Mouse (Mus musculus) kidney, embryonic 16.5 days (tissue): ENCODE results near the gene Mfap1b. TPM values are rescaled to one million over a fixed set of nuclear protein-coding genes. Genes with fewer than 3 reads are reported as not detected.

Experiments used
- ATAC-seq: fragments of 200-750 bp; cut with Nextera tagmentation; 2 replicates; pipeline ENCODE4 v1.8.0; 2017; ENCODE audit warnings: moderate TSS enrichment; ENCODE audit not compliant: low FRiP score, low TSS enrichment
- H3K27ac ChIP-seq: fragments of 300-500 bp; sonication (generic); 2 replicates; pipeline ENCODE4 v1.5.1; 2014; ENCODE audit warnings: low read length
- H3K27me3 ChIP-seq: fragments of 300-500 bp; sonication (generic); 2 replicates; pipeline ENCODE4 v1.6.1; 2014; ENCODE audit warnings: low read length, control low read depth, mixed read lengths; ENCODE audit not compliant: insufficient read depth
- H3K36me3 ChIP-seq: fragments of 300-500 bp; sonication (generic); 2 replicates; pipeline ENCODE4 v1.6.1; 2014; ENCODE audit warnings: low read length, control low read depth, mixed read lengths; ENCODE audit not compliant: insufficient read depth
- H3K4me1 ChIP-seq: fragments of 300-500 bp; sonication (generic); 2 replicates; pipeline ENCODE4 v1.6.1; 2014; ENCODE audit warnings: low read length, control low read depth, mixed read lengths; ENCODE audit not compliant: insufficient read depth
- H3K4me2 ChIP-seq: fragments of 300-500 bp; sonication (generic); replicated peaks from 2 replicates; pipeline ENCODE4 v1.6.1; 2014; ENCODE audit warnings: low read depth, low read length
- H3K4me3 ChIP-seq: fragments of 300-500 bp; sonication (generic); 2 replicates; pipeline ENCODE4 v1.5.1; 2014; ENCODE audit warnings: mild to moderate bottlenecking, low read length
- H3K9ac ChIP-seq: fragments of 300-500 bp; sonication (generic); replicated peaks from 2 replicates; pipeline ENCODE4 v1.6.1; 2014; ENCODE audit warnings: low read length
- H3K9me3 ChIP-seq: fragments of 300-500 bp; sonication (generic); 2 replicates; pipeline ENCODE4 v1.6.1; 2016; ENCODE audit warnings: low read length, control low read depth
- WGBS: fragments of 180-500 bp; shearing (Covaris S2); extraction: QIAGEN DNeasy Blood & Tissue Kit; methylation state at CpG from one replicate; pipeline ENCODE4 v1.1.7; 2014; 5-methylcytosine and 5-hydroxymethylcytosine counted together
- polyA plus RNA-seq: library from polyadenylated mRNA; unstranded; fragments of >200 nt; fragmentation: Nextera tagmentation; extraction: Ambion mirVana; gene quantifications from 2 replicates; pipeline ENCODE4 v1.2.1, GENCODE M21; 2015

Gene Mfap1b
- polyA plus RNA-seq, 1 experiment from 2014 or later: 56.7 TPM

DNA sequence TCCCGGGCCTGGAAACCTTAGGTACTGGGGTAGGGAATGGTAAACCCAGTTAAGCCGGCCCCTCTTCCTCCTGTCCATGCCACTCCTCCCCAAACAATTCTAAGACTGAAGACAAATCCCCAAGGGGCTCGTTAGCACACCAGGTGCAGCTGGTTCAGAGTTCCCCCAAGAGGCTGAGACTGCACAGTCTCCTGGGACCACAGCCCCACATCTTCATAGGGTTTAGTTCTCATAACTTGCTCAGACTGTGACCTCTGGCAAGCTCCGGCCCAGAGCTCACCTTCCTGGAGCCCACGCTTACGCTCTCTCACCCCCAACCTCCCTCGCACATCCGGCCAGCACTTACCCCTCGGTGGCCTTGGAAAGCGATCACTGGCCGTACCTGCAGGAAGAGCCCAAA lies 32.1 kb downstream of the Mfap1b start:
- H3K9ac ChIP-seq: peak overlapping the region; percentile 63

DNA sequence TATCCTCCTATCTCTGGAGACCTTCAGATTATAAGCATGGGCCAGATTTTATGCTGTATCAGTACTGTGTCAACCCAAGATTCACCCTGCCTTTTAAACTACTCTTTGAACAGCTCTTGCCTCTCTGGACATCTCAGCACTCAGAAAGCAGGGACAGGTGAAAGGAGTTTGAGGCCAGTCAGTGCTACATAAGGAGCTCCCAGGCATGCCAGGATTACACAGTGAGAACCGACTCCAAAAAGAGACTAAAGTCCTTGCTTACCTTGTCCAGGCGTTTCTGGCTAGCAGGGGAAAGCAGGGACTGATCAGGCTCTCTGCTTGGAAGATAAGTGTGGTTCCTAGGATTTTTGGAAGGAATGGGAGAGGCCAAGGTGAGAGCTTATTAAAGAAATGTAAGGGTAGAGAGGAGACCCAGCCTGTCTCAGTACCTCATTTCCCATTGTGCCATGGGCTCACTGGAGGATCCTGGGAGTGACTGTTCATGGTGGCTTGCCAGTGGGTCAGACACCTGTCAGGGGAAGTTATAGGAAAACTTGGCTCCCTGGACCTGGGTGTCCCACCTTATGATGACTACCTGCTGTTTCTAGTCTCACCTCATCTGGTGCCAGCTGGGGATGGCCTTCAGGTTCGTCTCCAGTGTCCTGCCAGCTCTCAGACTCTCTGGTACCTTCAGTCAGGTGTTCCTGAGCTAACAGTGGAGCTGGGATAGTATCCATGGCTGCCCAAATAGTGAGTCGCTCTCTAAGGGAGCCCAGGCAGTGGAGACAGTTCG lies 32.8 kb downstream of the Mfap1b start:
- WGBS: 68% methylated on average over 5 of the region's 5 CpGs
- H3K27ac ChIP-seq: no peak overlapping the region
- H3K27me3 ChIP-seq: no peaks in the 10 kb centered on the region
- H3K4me1 ChIP-seq: peaks cover 12% of the 10 kb centered on the region
- no peak for ATAC-seq
- H3K9me3 ChIP-seq: no peaks in the 10 kb centered on the region
- H3K36me3 ChIP-seq: peaks cover 19% of the 10 kb centered on the region
- no peak overlapping the region for H3K4me3 ChIP-seq
- no peak overlapping the region for H3K9ac ChIP-seq
- no peak overlapping the region for H3K4me2 ChIP-seq

More for the DNA sequence above, 32.1 kb downstream of the Mfap1b start:
- no peak overlapping the region for H3K27ac ChIP-seq
- ATAC-seq: peak; percentile 24; the same call in 1 of the 2 replicates
- peak overlapping the region; percentile 46 for H3K4me3 ChIP-seq
- no peaks in the 10 kb centered on the region for H3K9me3 ChIP-seq
- no peaks in the 10 kb centered on the region for H3K27me3 ChIP-seq
- H3K4me2 ChIP-seq: peak overlapping the region; percentile 60
- H3K4me1 ChIP-seq: peaks cover 12% of the 10 kb centered on the region
- WGBS: 1% methylated on average over 11 of the region's 11 CpGs
- H3K36me3 ChIP-seq: peaks cover 16% of the 10 kb centered on the region

DNA sequence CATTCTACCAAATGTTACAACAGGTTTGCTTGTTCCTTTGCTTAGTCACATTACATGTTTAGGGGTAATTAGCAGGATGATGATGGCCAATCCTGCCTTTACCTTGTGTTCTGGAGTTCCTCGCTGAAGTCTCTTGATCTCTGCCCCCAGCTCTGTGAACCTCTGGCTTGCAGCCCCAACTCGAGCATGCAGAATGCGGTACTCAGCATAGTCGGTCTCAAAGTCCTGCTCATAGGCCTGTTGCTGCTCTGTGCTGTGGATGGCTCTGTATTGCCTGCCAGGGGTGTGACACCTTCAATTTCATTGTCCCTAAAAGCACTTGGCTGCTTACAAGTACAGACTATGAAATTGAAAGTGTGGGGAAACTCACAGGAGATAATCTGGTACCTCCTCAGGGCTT lies 34.1 kb downstream of the Mfap1b start:
- Histone ChIP-seq H3K27ac (no peak overlapping the region), H3K36me3 (peaks cover 28% of the 10 kb centered on the region), H3K27me3 (no peaks in the 10 kb centered on the region), H3K4me3 (no peak overlapping the region), H3K4me1 (peaks cover 12% of the 10 kb centered on the region), H3K9me3 (no peaks in the 10 kb centered on the region), H3K9ac (no peak overlapping the region), H3K4me2 (no peak overlapping the region)
- 61% methylated on average over 4 of the region's 4 CpGs for WGBS
- ATAC-seq: no peak

DNA sequence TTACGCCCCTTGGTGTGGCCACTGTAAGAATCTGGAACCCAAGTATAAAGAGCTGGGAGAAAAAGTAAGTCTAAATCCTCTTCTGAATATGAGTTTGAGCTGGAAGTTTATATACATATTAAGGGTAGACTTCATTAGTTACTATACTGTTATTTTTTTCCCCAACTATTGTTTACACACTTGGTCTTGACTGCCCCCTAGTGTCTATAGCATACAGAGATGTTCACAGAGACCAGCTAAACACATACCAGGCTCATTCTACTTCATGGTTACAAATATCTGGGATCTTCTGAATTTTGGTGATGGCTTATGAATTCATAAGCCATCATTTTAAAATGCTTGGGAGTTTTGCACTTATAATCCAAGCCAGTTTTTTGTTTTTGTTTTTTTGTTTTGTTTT lies 39.0 kb downstream of the Mfap1b start:
- Histone ChIP-seq H3K4me3 (no peak overlapping the region), H3K9ac (no peak overlapping the region), H3K27me3 (no peaks in the 10 kb centered on the region), H3K9me3 (no peaks in the 10 kb centered on the region), H3K36me3 (peaks cover 67% of the 10 kb centered on the region), H3K27ac (no peak overlapping the region), H3K4me2 (no peak overlapping the region), H3K4me1 (no peaks in the 10 kb centered on the region)
- ATAC-seq: no peak
- 100% methylated on average over 1 of the region's 1 CpGs for WGBS

DNA sequence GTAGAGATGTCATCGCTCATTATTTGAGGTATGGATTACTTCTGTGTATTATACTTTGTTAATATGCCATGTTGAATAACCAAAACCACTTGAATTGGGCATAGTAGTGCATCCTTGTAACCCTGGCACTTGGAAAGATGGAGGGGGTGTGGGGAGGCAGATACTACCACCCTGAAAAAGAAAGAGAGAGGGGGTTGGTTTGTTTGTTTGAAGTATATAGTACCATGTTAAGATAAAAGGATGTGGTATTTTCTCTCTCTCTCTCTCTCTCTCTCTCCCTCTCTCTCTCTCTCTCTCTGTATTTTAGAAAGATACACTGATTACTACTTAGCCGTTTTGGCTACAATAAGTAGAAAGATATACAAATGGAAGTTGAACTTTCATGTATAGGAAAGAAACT lies 48.0 kb downstream of the Mfap1b start:
- Histone ChIP-seq H3K9ac (no peak overlapping the region), H3K27me3 (no peaks in the 10 kb centered on the region), H3K4me3 (no peak overlapping the region), H3K4me2 (no peak overlapping the region), H3K9me3 (no peaks in the 10 kb centered on the region), H3K4me1 (no peaks in the 10 kb centered on the region), H3K27ac (no peak overlapping the region), H3K36me3 (peaks cover 72% of the 10 kb centered on the region)
- WGBS: 100% methylated on average over 2 of the region's 2 CpGs
- ATAC-seq: no peak

DNA sequence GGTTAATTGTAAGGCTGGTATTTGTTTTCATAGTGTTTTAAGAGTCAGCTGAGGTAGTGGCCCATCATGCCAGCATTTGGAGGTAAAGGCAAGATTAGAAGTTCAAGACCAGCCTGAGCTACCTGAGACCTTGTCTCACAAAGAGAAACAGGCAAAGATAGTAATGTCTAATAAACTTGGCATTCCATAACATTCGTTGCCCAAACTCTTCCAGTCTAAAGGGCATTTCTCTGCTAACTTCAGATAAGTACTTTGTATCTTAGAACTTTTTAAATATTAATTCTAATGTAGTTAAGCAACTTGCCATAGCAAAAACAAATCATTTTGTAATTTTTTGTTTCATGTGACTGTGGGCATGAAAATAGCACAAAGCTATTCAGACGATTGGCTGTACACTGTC lies 50.7 kb downstream of the Mfap1b start:
- no peak for ATAC-seq
- Histone ChIP-seq H3K27me3 (no peaks in the 10 kb centered on the region), H3K9me3 (no peaks in the 10 kb centered on the region), H3K4me1 (no peaks in the 10 kb centered on the region), H3K4me2 (no peak overlapping the region), H3K4me3 (no peak overlapping the region), H3K9ac (no peak overlapping the region), H3K27ac (no peak overlapping the region), H3K36me3 (peaks cover 67% of the 10 kb centered on the region)
- 91% methylated on average over 2 of the region's 2 CpGs for WGBS

DNA sequence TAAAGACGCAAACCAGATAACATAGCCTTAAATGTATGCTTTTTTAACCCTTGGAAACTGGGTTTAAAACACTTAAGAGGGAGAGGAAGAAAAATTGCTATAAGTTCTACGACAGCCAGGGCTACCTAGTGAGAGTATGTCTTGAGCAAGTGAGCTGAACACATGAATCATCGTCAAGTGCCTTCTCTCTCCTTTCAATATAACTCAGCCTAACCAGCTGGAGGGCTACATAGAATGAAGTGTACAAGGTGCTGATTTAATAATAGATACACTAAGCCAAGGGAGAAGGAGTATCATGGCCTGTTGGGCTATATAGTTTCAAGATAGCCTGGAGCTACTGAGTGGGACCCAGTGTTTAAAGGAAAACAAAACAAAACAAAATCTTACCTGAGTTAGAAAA lies 55.4 kb downstream of the Mfap1b start:
- no peak overlapping the region for H3K4me2 ChIP-seq
- H3K9me3 ChIP-seq: no peaks in the 10 kb centered on the region
- H3K4me1 ChIP-seq: peaks cover 23% of the 10 kb centered on the region
- no peak overlapping the region for H3K27ac ChIP-seq
- 87% methylated on average over 3 of the region's 3 CpGs for WGBS
- no peak overlapping the region for H3K4me3 ChIP-seq
- H3K9ac ChIP-seq: no peak overlapping the region
- H3K27me3 ChIP-seq: no peaks in the 10 kb centered on the region
- peaks cover 46% of the 10 kb centered on the region for H3K36me3 ChIP-seq
- ATAC-seq: no peak

DNA sequence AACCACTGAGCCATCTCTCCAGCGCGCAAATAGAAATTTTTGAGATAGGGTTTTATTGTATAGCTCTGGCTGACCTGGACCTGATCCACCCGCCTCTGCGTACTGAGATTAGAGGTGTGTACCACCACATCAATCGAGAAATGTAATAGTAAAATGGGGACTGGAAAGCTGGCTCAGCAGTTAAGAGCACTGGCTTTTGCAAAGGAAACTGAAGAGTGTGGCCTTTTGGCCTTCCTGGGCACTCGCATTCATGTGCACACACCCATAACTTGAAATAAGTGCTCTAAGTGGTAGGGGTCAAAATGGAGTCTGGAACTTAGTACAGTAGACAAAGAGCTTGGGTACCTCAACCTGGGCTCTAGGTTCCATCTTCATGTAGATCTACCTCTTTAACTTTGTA lies 57.5 kb downstream of the Mfap1b start:
- peak overlapping the region; percentile 8 for H3K4me3 ChIP-seq
- H3K36me3 ChIP-seq: peaks cover 29% of the 10 kb centered on the region
- no peak for ATAC-seq
- H3K27ac ChIP-seq: no peak overlapping the region
- no peaks in the 10 kb centered on the region for H3K9me3 ChIP-seq
- H3K4me1 ChIP-seq: peaks cover 31% of the 10 kb centered on the region
- H3K9ac ChIP-seq: no peak overlapping the region
- peak overlapping the region; percentile 72; the same call in 1 of the 2 replicates for H3K4me2 ChIP-seq
- WGBS: 83% methylated on average over 6 of the region's 6 CpGs
- no peaks in the 10 kb centered on the region for H3K27me3 ChIP-seq

DNA sequence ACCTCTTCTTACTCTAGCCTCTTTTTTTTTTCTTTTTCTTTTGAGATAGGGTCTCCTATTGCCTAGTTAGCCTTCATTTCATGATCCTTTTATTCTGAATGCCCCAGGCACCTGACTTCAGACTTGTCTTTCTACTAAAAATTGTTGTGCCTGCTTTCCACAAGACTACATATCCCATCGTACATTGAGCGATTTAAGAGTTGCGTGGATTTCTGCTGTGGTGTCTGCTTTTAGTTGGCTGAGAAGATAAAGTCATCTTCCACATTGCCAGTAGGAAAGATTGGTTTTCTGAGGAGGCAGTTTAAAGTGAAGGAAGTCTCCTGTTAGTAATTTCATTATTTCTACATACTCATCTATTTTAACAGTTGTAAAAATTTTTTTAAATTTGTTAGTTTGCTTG lies 58.3 kb downstream of the Mfap1b start:
- Histone ChIP-seq H3K4me1 (peaks cover 31% of the 10 kb centered on the region), H3K4me3 (peak overlapping the region; percentile 95), H3K9me3 (no peaks in the 10 kb centered on the region), H3K36me3 (peaks cover 27% of the 10 kb centered on the region), H3K4me2 (peak overlapping the region; percentile 72), H3K27me3 (no peaks in the 10 kb centered on the region), H3K9ac (peak overlapping the region; percentile 64), H3K27ac (no peak overlapping the region)
- 77% methylated on average over 3 of the region's 3 CpGs for WGBS
- ATAC-seq: no peak

DNA sequence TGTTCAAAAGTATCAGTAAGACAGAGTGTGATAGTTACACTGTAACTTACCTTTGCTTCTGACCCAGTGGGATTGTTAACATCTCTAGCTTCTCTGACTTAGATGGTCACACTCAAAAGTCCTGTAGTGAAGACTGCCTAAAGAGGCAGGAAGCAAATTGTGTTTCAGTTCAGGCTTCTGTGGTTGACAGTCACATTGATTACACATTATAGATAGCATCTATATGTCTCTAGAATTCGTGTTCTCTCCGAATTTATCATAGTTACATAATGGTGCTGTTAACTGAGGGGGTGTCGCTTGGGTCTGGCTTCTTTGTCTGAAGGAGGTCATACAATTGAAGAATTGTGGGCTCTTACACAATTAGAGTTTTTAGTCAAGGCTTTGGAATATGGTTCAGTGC lies 58.8 kb downstream of the Mfap1b start:
- H3K4me1 ChIP-seq: peaks cover 31% of the 10 kb centered on the region
- H3K9ac ChIP-seq: peak overlapping the region; percentile 64
- ATAC-seq: no peak
- H3K27ac ChIP-seq: no peak overlapping the region
- peak overlapping the region; percentile 72 for H3K4me2 ChIP-seq
- H3K36me3 ChIP-seq: peaks cover 25% of the 10 kb centered on the region
- WGBS: 50% methylated on average over 3 of the region's 3 CpGs
- peak overlapping the region; percentile 95 for H3K4me3 ChIP-seq
- no peaks in the 10 kb centered on the region for H3K9me3 ChIP-seq
- no peaks in the 10 kb centered on the region for H3K27me3 ChIP-seq
